Mouse (Mus musculus) midbrain, embryonic 14.5 days (tissue): ENCODE data around the gene Cdk5. TPM values are rescaled to one million over a fixed set of nuclear protein-coding genes. Genes with fewer than 3 reads are reported as not detected.

ENCODE experiments used
- ATAC-seq: fragments of 200-750 bp; cut with Nextera tagmentation; 2 replicates; pipeline ENCODE4 v1.8.0; 2017; ENCODE audit warnings: moderate number of reproducible peaks, moderate library complexity; ENCODE audit not compliant: low FRiP score, low TSS enrichment
- DNase-seq: peaks from one replicate; pipeline ENCODE4 v3.0.0-alpha.2; 2015
- H3K27ac ChIP-seq: fragments of 300-500 bp; sonication (generic); replicated peaks from 2 replicates; pipeline ENCODE4 v1.5.1; 2014; ENCODE audit warnings: mild to moderate bottlenecking, low read depth, low read length, moderate library complexity
- H3K27me3 ChIP-seq: fragments of 300-500 bp; sonication (generic); 2 replicates; pipeline ENCODE4 v1.6.1; 2014; ENCODE audit warnings: low read length, control low read depth, mixed read lengths; ENCODE audit not compliant: control insufficient read depth, insufficient read depth
- H3K36me3 ChIP-seq: fragments of 300-500 bp; sonication (generic); 2 replicates; pipeline ENCODE4 v1.6.1; 2014; ENCODE audit warnings: low read length, control low read depth; ENCODE audit not compliant: control insufficient read depth, insufficient read depth
- H3K4me1 ChIP-seq: fragments of 300-500 bp; sonication (generic); 2 replicates; pipeline ENCODE4 v1.6.1; 2014; ENCODE audit warnings: mild to moderate bottlenecking, antibody characterized with exemption, low read length, control low read depth; ENCODE audit not compliant: control insufficient read depth, insufficient read depth
- H3K4me2 ChIP-seq: fragments of 300-500 bp; sonication (generic); 2 replicates; pipeline ENCODE4 v1.6.1; 2014; ENCODE audit warnings: mild to moderate bottlenecking, low read length, moderate library complexity
- H3K4me3 ChIP-seq: fragments of 300-500 bp; sonication (generic); replicated peaks from 2 replicates; pipeline ENCODE4 v1.5.1; 2014; ENCODE audit warnings: low read depth, low read length
- H3K9ac ChIP-seq: fragments of 300-500 bp; sonication (generic); replicated peaks from 2 replicates; pipeline ENCODE4 v1.6.1; 2014; ENCODE audit warnings: mild to moderate bottlenecking, low read length, moderate library complexity
- H3K9me3 ChIP-seq: fragments of 300-500 bp; sonication (generic); 2 replicates; pipeline ENCODE4 v1.6.1; 2016; ENCODE audit warnings: low read length, control low read depth, mixed read lengths; ENCODE audit not compliant: control insufficient read depth
- WGBS: fragments of 180-500 bp; shearing (Covaris S2); extraction: QIAGEN DNeasy Blood & Tissue Kit; methylation state at CpG from one replicate; pipeline ENCODE4 v1.1.7; 2014; 5-methylcytosine and 5-hydroxymethylcytosine counted together
- polyA plus RNA-seq: library from polyadenylated mRNA; unstranded; fragments of >200 nt; fragmentation: Nextera tagmentation; extraction: Ambion mirVana; gene quantifications from 2 replicates; pipeline ENCODE4 v1.2.1, GENCODE M21; 2014

Cdk5 gene
- polyA plus RNA-seq, 1 experiment from 2014 or later: 110 TPM

DNA sequence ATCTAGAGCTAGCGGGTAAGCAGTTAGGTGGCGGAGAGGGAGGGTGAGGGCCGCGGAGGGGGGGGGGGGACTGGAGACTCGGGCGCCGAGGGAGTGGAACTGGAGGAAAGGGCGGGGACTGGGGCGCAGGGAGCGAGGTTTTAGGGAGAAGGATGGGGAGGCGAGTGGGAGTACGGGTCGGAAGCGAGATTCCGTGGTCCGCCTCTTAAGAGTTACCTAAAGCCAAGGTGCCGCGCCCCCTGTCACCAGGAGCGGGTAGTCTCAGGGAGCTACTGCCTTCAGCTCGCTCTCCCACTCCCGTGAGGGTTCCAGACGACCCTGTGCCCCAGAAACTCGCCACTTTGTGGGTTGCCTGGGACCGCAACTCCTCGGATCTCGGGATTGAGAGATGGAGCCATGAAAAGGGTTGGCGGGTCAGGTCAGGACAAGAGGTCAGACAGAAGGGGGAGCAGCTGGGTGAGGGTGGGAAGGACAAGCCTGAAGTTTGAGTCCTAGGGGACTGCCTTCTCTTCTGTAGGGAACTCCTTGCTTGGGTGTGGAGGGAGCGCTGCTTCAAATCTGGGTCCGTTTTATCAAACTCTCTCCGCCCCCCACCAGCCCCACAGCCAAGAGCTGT, 2.2 kb upstream of the Cdk5 start:
- peak overlapping the region; percentile 57 for H3K9ac ChIP-seq
- under 1% methylated on average over 27 of the region's 30 CpGs for WGBS
- no peaks in the 10 kb centered on the region for H3K27me3 ChIP-seq
- no peaks in the 10 kb centered on the region for H3K9me3 ChIP-seq
- peaks cover 15% of the 10 kb centered on the region for H3K36me3 ChIP-seq
- H3K4me2 ChIP-seq: peak overlapping the region; percentile 96
- no peak for ATAC-seq
- peaks cover 40% of the 10 kb centered on the region for H3K4me1 ChIP-seq
- peak overlapping the region; percentile 44 for H3K4me3 ChIP-seq
- DNase-seq: peak; percentile 62
- H3K27ac ChIP-seq: peak overlapping the region; percentile 57; the same call in 1 of the 2 replicates

DNA sequence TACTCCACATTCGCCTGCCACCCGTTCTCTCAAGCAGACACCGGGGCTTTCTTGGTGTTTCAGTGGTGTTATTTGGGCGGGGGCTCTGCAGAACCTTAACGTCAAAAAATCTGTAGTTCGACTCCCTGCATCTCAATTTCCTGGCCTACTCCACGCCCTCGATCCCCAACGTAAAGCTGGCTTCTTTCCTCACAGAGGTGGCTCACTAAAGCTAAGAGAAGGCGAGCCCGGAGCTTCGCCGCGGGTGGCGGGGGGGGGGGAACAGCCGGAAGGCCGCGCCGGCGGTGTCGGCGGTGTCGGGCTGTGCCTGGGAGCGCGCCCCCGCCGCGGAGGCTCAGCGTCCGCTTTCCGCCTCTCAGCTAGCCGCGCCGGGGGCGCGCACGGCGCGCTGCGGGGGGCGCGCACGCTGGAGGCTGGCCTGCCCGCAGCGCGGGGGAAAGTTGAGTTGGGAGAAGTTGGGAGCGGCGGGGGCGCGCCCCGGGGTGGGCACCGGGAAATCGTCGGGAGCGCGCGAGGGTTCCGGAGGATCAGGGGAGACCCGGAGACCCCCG, 1.6 kb upstream of the Cdk5 start:
- Histone ChIP-seq H3K4me2 (peak overlapping the region; percentile 96), H3K4me3 (peak overlapping the region; percentile 44), H3K4me1 (peaks cover 40% of the 10 kb centered on the region), H3K9ac (peak overlapping the region; percentile 57; the same call in 1 of the 2 replicates), H3K27ac (peak overlapping the region; percentile 57), H3K36me3 (peaks cover 16% of the 10 kb centered on the region), H3K9me3 (no peaks in the 10 kb centered on the region), H3K27me3 (no peaks in the 10 kb centered on the region)
- DNase-seq (peak; percentile 94), ATAC-seq (0 out of 2 replicates have a peak, but pooled peaks have one; percentile 26)
- under 1% methylated on average over 58 of the region's 60 CpGs for whole genome bisulfite sequencing

DNA sequence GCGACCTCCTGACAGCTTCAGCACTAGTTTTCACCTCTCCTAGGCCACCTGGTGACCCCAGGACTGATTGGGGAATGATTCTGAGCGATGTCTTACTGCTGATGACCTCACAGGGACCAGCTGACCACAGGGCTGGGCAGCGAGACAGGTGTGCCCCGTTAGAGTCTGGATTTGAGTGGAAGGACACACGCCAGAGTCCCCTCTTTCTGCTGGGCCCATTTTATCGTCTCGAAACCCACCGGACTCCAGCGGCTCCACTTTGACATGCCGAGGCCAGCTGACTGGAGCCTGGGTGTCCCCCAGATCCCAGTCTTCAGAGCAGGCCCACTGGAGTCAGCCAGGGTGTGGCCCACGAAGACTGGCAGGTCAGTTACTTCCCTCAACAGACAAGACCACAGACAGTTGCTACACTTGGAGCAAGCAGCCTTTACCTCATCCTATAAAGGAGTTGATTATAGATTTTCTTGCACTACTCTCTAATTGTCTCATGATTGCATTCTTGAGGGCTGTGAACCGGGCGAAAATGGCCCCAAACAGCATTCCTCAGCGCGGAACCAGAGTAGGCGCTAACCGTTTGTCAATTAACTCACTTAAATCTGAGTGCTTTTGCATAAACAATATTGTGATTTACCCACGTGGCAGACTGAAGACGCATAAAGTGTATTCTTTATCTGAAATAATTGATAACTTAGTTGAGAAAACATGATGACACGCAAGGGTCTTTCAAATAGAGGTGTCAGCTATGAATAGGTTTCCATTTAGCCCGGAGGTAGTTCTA, 863 bp upstream of the Cdk5 start:
- 15% methylated on average over 21 of the region's 21 CpGs for WGBS
- ATAC-seq (no peak; the same call in 1 of the 2 replicates), DNase-seq (peak; percentile 18)
- Histone ChIP-seq H3K4me1 (peaks cover 40% of the 10 kb centered on the region), H3K27ac (peak overlapping the region; percentile 92), H3K27me3 (no peaks in the 10 kb centered on the region), H3K4me3 (peak overlapping the region; percentile 44), H3K9me3 (no peaks in the 10 kb centered on the region), H3K9ac (peak overlapping the region; percentile 70), H3K4me2 (peak overlapping the region; percentile 96), H3K36me3 (peaks cover 18% of the 10 kb centered on the region)

DNA sequence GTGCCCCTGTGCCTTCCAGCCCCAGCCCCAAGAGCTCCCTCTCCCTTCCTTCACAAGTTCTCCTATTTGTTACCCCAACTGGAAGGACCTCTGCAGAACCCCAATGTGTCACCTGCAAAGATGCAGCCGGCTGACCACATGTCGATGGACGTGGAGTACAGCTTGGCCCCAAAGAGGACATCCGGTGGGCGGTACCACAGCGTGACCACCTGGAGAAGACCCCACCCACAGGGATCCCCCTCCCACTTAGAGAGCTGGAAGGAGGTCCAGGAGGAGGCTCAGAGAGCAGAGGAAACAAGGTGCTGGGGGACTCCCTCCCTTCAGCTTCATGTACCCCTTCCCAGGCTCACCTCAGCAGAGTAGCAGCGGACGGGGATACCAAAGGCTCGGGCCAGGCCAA, 2.9 kb downstream of the Cdk5 start:
- WGBS: 93% methylated on average over 9 of the region's 9 CpGs
- ATAC-seq: no peak
- H3K4me1 ChIP-seq: peaks cover 19% of the 10 kb centered on the region

DNA sequence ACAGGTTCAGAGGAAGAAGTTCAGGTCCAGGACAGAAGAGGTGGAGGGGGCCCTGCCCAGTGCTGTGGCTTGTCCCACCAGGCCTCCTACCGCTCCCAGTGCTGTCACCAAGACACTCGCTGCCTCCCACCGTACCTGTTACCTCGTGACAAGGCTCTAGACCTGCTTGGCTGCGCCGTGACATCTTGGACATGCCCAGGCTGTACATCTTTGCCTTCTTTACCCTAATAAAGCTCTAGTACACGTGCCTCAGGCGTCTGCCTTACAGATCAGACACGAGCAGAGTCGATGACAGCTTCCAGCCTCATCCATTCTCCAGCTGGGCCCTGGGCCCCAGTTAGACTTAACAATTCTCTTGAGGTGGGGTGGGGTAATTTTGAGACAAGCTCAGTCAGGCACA, 5.7 kb downstream of the Cdk5 start:
- WGBS: 90% methylated on average over 10 of the region's 10 CpGs
- Histone ChIP-seq H3K27ac (no peak overlapping the region), H3K9ac (no peak overlapping the region)

More for the DNA sequence above, 2.9 kb downstream of the Cdk5 start:
- Histone ChIP-seq H3K9me3 (no peaks in the 10 kb centered on the region), H3K9ac (no peak overlapping the region), H3K4me3 (no peak overlapping the region), H3K4me2 (no peak overlapping the region), H3K36me3 (peaks cover 34% of the 10 kb centered on the region), H3K27ac (no peak overlapping the region), H3K27me3 (no peaks in the 10 kb centered on the region)
- no peak for DNase-seq

DNA sequence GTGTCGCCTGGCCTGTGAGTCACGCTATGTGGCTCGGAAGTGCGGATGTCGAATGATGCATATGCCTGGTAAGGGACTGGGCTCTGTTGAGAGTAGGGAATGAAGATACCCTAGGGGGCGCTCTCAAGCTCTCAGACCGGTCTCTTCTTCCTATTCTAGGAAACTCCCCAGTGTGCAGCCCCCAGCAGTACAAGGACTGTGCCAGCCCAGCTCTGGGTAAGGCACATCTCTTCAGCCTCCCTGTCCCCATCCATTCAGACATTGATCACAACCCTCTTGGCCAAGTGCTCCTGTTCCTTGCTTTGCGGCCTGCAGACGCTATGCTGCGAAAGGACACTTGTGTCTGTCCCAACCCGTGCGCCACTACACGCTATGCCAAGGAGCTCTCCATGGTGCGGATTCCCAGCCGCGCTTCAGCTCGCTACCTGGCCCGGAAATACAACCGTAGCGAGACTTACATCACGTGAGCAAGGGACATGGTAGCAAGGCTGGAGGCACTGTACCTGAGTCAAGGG, 7.1 kb downstream of the Cdk5 start:
- H3K9me3 ChIP-seq: no peaks in the 10 kb centered on the region
- H3K36me3 ChIP-seq: peaks cover 34% of the 10 kb centered on the region
- no peaks in the 10 kb centered on the region for H3K4me1 ChIP-seq
- DNase-seq (peak; percentile 82), ATAC-seq (peak; percentile 55; the same call in 1 of the 2 replicates)
- H3K27ac ChIP-seq: no peak overlapping the region
- peak overlapping the region; percentile 21; the same call in 1 of the 2 replicates for H3K4me2 ChIP-seq
- 4% methylated on average over 21 of the region's 21 CpGs for WGBS
- no peaks in the 10 kb centered on the region for H3K27me3 ChIP-seq
- no peak overlapping the region for H3K4me3 ChIP-seq
- 0 out of 2 replicates have a peak overlapping the region, but pooled peaks have one; percentile 24 for H3K9ac ChIP-seq

More for the DNA sequence above, 5.7 kb downstream of the Cdk5 start:
- no peak overlapping the region for H3K4me2 ChIP-seq
- H3K9me3 ChIP-seq: no peaks in the 10 kb centered on the region
- H3K27me3 ChIP-seq: no peaks in the 10 kb centered on the region
- H3K36me3 ChIP-seq: peaks cover 34% of the 10 kb centered on the region
- DNase-seq (no peak), ATAC-seq (no peak)
- peaks cover 7% of the 10 kb centered on the region for H3K4me1 ChIP-seq
- no peak overlapping the region for H3K4me3 ChIP-seq

DNA sequence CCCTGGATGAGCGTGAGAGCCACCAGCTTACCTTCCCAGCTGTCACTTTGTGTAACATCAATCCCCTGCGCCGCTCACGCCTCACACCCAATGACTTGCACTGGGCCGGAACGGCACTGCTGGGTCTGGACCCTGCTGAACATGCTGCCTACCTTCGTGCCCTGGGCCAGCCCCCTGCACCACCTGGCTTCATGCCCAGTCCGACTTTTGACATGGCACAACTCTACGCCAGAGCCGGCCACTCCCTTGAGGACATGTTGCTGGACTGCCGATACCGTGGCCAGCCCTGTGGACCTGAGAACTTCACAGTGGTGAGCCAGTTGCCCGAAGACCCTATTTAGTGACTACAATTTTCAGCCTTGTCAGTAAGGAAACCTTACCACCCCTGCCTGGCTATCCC, 9.4 kb downstream of the Cdk5 start:
- peaks cover 13% of the 10 kb centered on the region; the same call in 1 of the 2 replicates for H3K36me3 ChIP-seq
- WGBS: 78% methylated on average over 13 of the region's 13 CpGs
- no peak for DNase-seq

DNA sequence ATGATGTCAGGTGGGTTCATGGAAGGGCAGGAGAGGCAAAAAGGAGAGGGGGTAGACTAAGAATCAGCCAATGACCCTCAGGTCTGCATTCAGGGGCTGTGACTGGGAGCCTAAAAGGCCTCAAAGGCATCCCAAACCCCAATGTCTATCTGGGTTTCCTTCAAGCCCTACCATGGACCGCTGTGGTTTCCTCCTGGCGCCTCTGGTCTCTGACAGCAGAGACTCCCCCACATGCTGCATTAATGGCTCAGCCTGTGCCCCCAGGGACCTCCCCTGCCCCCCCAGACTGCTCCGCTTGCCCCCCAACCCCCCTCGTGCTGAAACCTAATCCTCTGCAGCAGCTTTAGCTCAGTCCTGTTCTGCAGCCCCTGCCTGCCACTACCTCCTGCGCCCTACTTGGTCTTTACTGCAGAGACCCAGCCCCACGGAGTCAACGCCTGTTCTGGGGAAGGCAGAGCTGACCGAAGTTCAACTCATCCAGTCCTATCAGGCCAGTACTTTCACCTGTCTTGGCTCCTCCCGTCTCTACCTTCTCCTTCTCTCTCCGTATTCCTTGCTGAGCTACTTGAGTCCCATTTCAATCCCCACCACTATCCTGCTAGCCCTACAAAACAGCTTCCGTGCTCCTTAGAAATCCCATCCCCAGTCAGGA, 10.2 kb downstream of the Cdk5 start, which contains the start of gene Asic3:
Asic3 (plus strand) TSS at position 351 of the 652 bp plus-strand sequence.
- no peak for ATAC-seq
- Histone ChIP-seq H3K4me1 (no peaks in the 10 kb centered on the region), H3K9ac (no peak within 1 kb of the TSS), H3K4me2 (no peak within 1 kb of the TSS), H3K27me3 (no peaks in the 10 kb centered on the region), H3K4me3 (no peak within 1 kb of the TSS), H3K9me3 (no peaks in the 10 kb centered on the region), H3K36me3 (peaks cover 5% of the 10 kb centered on the region; the same call in 1 of the 2 replicates), H3K27ac (no peak within 1 kb of the TSS)
- peak; percentile 4 for DNase-seq
- 51% methylated on average over 11 of the region's 11 CpGs for WGBS

More for the DNA sequence above, 9.4 kb downstream of the Cdk5 start:
- Histone ChIP-seq H3K9me3 (no peaks in the 10 kb centered on the region), H3K4me1 (no peaks in the 10 kb centered on the region), H3K4me3 (no peak overlapping the region), H3K27ac (no peak overlapping the region), H3K27me3 (no peaks in the 10 kb centered on the region), H3K4me2 (no peak overlapping the region), H3K9ac (no peak overlapping the region)
- no peak for ATAC-seq
